Mouse (Mus musculus) heart, adult 2 months (tissue): ENCODE measurements around the gene Kcnq1.

Experiments used
- CTCF ChIP-seq: fragments of 200-600 bp; IDR thresholded peaks from 2 replicates; pipeline ENCODE4 v1.8.1; 2022; ENCODE audit warnings: antibody characterized with exemption, mild to moderate bottlenecking, moderate library complexity
- POLR2A ChIP-seq: fragments of 200-500 bp; IDR thresholded peaks from 2 replicates; pipeline ENCODE4 v1.6.1; 2011; ENCODE audit warnings: mild to moderate bottlenecking, low read depth, low read length, control low read depth; ENCODE audit not compliant: insufficient read depth

DNA sequence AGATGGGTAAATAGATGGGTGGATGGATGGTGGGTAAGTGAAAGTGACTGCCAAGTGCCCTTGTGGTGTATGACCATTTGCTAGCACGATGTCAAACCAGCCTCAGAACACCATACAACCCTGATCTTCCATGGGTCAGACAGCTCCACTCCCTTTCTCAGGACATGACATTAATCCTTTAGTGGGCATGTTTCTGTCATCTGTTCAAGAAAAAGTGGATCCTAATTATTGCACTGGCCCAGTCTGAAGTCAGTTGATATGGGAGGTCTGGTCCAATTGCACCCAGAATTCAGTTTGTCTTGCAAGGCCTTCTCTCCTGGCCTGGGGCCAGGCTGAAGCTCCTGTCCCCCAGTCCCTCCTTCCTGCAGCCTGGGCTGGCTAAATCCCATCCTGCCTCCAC is 332.8 kb downstream of the Kcnq1 start:
- TF ChIP-seq CTCF: no peak
- TF ChIP-seq POLR2A: no peak
